Mouse (Mus musculus): ENCODE results near the gene Ppfia4.

GRCm38 (mm10) chr1:134357461-134357860 lies 24.7 kb upstream of the Ppfia4 start:
- TF ChIP-seq POLR2A (IDR thresholded peaks at IDR 0.05; ENCODE audit: control insufficient read depth, low read depth, low read length) = no peak
- no peak for TF ChIP-seq CTCF (IDR thresholded peaks at IDR 0.05; ENCODE audit: control insufficient read depth, insufficient read depth, insufficient replicate concordance, low read depth, low read length)

All from testis, adult 2 months (tissue).